Mouse (Mus musculus) neural tube, embryonic 14.5 days (tissue): ENCODE results near the gene Msh2. TPM values are rescaled to one million over a fixed set of nuclear protein-coding genes. Genes with fewer than 3 reads are reported as not detected.

ENCODE experiments used
- ATAC-seq: fragments of 200-750 bp; cut with Nextera tagmentation; 2 replicates; pipeline ENCODE4 v1.8.0; 2017; ENCODE audit warnings: low read depth, mild to moderate bottlenecking, moderate TSS enrichment, moderate library complexity
- H3K27ac ChIP-seq: fragments of 300-500 bp; sonication (generic); 2 replicates; pipeline ENCODE4 v1.5.1; 2014; ENCODE audit warnings: low read depth, mild to moderate bottlenecking, control low read depth, low read length, moderate library complexity, mixed read lengths
- H3K27me3 ChIP-seq: fragments of 300-500 bp; sonication (generic); 2 replicates; pipeline ENCODE4 v1.6.1; 2014; ENCODE audit warnings: low read length; ENCODE audit not compliant: control insufficient read depth, insufficient read depth
- H3K36me3 ChIP-seq: fragments of 300-500 bp; sonication (generic); 2 replicates; pipeline ENCODE4 v1.6.1; 2014; ENCODE audit warnings: low read length, mixed read lengths; ENCODE audit not compliant: control insufficient read depth, insufficient read depth
- H3K4me1 ChIP-seq: fragments of 300-500 bp; sonication (generic); 2 replicates; pipeline ENCODE4 v1.6.1; 2014; ENCODE audit warnings: low read length; ENCODE audit not compliant: control insufficient read depth, insufficient read depth
- H3K4me2 ChIP-seq: fragments of 300-500 bp; sonication (generic); 2 replicates; pipeline ENCODE4 v1.6.1; 2014; ENCODE audit warnings: mild to moderate bottlenecking, low read depth, low read length, control low read depth
- H3K4me3 ChIP-seq: fragments of 300-500 bp; sonication (generic); 2 replicates; pipeline ENCODE4 v1.5.1; 2014; ENCODE audit warnings: low read depth, low read length, control low read depth, mixed read lengths
- H3K9ac ChIP-seq: fragments of 300-500 bp; sonication (generic); replicated peaks from 2 replicates; pipeline ENCODE4 v1.6.1; 2014; ENCODE audit warnings: low read depth, mild to moderate bottlenecking, control low read depth, low read length, mixed read lengths
- H3K9me3 ChIP-seq: fragments of 300-500 bp; sonication (generic); 2 replicates; pipeline ENCODE4 v1.6.1; 2016; ENCODE audit warnings: low read length; ENCODE audit not compliant: control insufficient read depth
- WGBS: fragments of 180-500 bp; shearing (Covaris S2); extraction: QIAGEN DNeasy Blood & Tissue Kit; methylation state at CpG from one replicate; pipeline ENCODE4 v1.1.7; 2014; 5-methylcytosine and 5-hydroxymethylcytosine counted together
- polyA plus RNA-seq: library from polyadenylated mRNA; unstranded; fragments of >200 nt; fragmentation: Nextera tagmentation; extraction: Ambion mirVana; gene quantifications from 2 replicates; pipeline ENCODE4 v1.2.1, GENCODE M21; 2014

Msh2 gene
- polyA plus RNA-seq, 1 experiment from 2014 or later: 37.8 TPM

DNA sequence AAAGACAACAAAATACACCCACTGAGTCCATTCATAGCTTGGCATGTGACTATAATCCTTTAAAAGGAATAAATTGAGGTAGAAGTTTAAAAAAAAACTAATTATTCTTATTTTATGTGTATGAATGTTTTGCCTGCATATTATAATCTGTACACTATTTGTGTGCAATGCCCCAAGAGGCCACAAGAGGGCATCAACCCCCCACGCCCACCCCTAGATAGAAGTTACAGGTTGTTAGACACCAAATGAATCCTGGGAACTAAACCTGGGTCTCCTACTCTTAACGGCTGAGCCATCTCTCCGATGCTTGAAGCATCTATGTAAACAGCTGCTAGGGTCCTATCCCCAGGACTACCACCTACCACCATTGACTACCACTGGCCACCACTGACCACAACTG, 101.0 kb downstream of the Msh2 start:
- no peaks in the 10 kb centered on the region for H3K4me1 ChIP-seq
- H3K27me3 ChIP-seq: no peaks in the 10 kb centered on the region
- ATAC-seq: no peak
- H3K9ac ChIP-seq: no peak overlapping the region
- H3K27ac ChIP-seq: no peak overlapping the region
- H3K4me3 ChIP-seq: no peak overlapping the region
- no peaks in the 10 kb centered on the region for H3K9me3 ChIP-seq
- no peak overlapping the region for H3K4me2 ChIP-seq
- 88% methylated on average over 3 of the region's 3 CpGs for WGBS
- no peaks in the 10 kb centered on the region for H3K36me3 ChIP-seq

Other genes with a start within 250 kb of the Msh2 start
- not detected in 2 replicates for gene Stpg4, start 244.6 kb upstream of the Msh2 start, polyA plus RNA-seq
- 3,412 and 3,701 TPM in 2 replicates for gene Calm2, start 225.4 kb upstream of the Msh2 start, polyA plus RNA-seq
- gene Epcam, start 36.4 kb upstream of the Msh2 start, polyA plus RNA-seq: 3.7 and 5.1 TPM in 2 replicates
- 0.95 and 1.3 TPM in 2 replicates for gene Kcnk12, start 125.7 kb downstream of the Msh2 start, polyA plus RNA-seq
- not detected in 2 replicates for gene Rpl36-ps4, start 248.6 kb downstream of the Msh2 start, polyA plus RNA-seq